Mouse (Mus musculus): ENCODE data around the gene Ahcyl1.
A peak's percentile ranks its signal among the peaks of the same experiment; 100 is the strongest.
"Not testable (repeated sequence)": the region's sequence is repeated elsewhere in the genome, so short reads cannot be mapped to it uniquely, and the experiment has no call there.

Ahcyl1 gene

GRCm38 (mm10) chr3:107655491-107655890 is 40.9 kb downstream of the Ahcyl1 start:
- no peak for DNase-seq (ENCODE audit: low spot score in 2 of 2)

- no peak for DNase-seq (ENCODE audit: low spot score in 2 of 2)
Observed at GRCm38 (mm10) chr3:107654861-107655260, 41.5 kb downstream of the Ahcyl1 start.

GRCm38 (mm10) chr3:107652968-107653367 is 43.4 kb downstream of the Ahcyl1 start:
- DNase-seq (ENCODE audit: low spot score in 2 of 2): no peak

DNA sequence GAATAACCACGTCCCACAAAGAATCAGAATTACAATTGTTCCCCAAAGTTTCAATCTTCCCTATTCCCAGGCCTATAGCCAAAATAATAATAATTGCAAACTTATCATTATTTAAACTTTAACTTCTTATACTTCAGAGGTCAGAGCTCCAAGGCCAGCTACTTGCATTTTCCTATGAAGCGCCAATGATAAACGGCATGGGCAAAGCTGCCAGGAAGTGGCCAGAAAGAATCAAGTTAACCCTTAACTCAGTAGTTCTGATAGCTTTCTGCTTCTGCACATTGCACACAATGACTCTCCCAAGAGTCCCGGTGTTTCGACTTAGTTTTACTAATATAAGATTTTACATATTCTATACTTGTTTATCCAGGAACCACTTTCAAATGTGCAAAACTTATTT is 46.1 kb downstream of the Ahcyl1 start:
- DNase-seq (ENCODE audit: low spot score in 2 of 2): not testable (repeated sequence)

DNA sequence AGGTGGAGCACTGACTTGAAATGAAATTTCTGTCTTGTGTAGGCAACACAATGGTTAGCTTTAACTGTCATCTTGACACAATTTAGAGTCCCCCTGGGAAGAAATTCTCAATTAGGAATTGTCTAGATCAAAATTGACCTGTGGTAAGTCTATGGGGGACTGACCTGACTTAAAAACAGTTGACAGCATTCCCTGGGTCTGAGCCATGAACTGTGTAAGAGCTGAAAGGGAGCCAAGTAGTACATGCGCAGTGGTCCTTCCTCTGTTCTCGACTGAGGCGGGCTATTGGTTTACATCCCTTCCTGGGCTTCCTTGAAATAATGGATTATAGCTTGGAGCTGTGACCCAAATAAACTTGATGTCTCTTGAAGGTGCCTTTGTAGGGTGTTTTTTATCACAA is 49.4 kb downstream of the Ahcyl1 start:
- DNase-seq (ENCODE audit: low spot score in 2 of 2): no peak

- DNase-seq (ENCODE audit: low spot score in 2 of 2): no peak
Observed at GRCm38 (mm10) chr3:107637606-107638172, 58.7 kb downstream of the Ahcyl1 start.

DNA sequence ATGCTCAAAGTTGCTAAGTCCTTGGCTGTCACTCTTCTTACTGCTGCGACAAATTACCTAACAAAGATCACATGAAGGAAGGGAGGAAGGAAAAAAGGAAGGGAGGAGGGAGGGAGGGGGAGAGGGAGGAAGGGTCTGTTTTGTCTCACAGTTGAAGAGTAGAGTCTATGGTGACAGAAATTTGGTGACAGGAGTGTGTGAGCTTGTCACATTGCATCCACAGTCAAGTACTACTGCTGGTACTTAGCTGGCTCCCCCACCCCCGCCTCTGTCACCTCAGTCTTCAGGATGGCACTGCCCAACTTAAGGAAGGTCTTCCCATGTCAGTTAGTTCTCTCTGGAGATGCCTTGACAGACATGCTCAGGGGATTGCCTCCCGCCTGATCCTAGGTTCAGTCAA is 60.1 kb downstream of the Ahcyl1 start:
- DNase-seq (ENCODE audit: low spot score in 2 of 2): no peak

GRCm38 (mm10) chr3:107635836-107636235 is 60.5 kb downstream of the Ahcyl1 start:
- DNase-seq (ENCODE audit: low spot score in 2 of 2): no peak

GRCm38 (mm10) chr3:107633906-107634305 is 62.5 kb downstream of the Ahcyl1 start:
- DNase-seq (ENCODE audit: low spot score in 2 of 2): no peak

- DNase-seq (ENCODE audit: low spot score in 2 of 2): no peak
Observed at GRCm38 (mm10) chr3:107632786-107633185, 63.6 kb downstream of the Ahcyl1 start.

GRCm38 (mm10) chr3:107631523-107631958 is 64.8 kb downstream of the Ahcyl1 start, which contains the start of gene Strip1:
Gene Strip1 (minus strand): TSS chr3:107631694.
- peak; percentile 85 to 96 for DNase-seq (ENCODE audit: low spot score in 2 of 2)

GRCm38 (mm10) chr3:107630682-107631522 is 65.5 kb downstream of the Ahcyl1 start, which contains the start of gene Gm10961:
Gene Gm10961 (plus strand): TSS chr3:107631322.
- DNase-seq (ENCODE audit: low spot score in 2 of 2): peak in 1 of 2 experiments; percentile 39

DNA sequence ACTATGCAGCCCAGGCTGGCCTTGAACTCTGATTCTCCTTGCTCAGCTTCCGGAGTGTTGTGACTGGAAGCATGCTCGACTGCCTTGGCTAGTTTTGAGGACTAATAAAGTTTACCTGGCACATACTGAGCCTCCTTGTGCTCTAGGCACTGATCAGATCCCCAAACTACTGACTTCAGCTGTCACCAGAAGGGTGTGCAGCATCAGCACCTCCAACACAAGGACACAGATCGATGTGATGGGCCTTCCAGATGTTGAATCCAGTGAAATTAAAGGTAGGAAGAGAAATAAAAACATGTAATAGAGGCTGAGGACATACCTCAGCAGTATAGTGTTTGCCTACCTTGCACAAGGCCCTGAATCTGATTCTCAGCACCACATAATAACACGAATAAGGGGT is 66.9 kb downstream of the Ahcyl1 start:
- DNase-seq (ENCODE audit: low spot score in 2 of 2): no peak

GRCm38 (mm10) chr3:107628551-107628950 is 67.8 kb downstream of the Ahcyl1 start:
- peak in 1 of 2 experiments; percentile 50 for DNase-seq (ENCODE audit: low spot score in 2 of 2)

DNA sequence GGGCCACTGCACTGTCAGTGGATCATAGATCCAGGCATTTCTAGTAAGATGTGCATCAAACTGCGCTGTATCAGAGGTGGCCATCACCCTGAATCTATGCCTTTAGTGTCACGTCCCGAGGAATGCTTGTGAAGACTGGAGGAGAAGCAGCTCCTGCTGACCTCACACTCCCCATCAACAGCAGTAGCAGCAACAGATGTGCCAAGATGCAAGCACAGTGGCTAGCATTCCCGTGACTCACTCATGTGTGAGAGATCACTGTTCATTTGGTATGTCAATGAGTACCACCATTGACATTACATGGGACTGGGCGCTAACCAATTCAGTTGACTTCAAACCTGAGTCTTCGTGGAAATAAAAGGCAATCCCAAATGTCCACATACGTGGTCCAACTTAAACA is 68.7 kb downstream of the Ahcyl1 start:
- DNase-seq (ENCODE audit: low spot score in 2 of 2): no peak

- DNase-seq (ENCODE audit: low spot score in 2 of 2): no peak
Observed at GRCm38 (mm10) chr3:107626751-107627150, 69.6 kb downstream of the Ahcyl1 start.

GRCm38 (mm10) chr3:107625536-107625935 is 70.8 kb downstream of the Ahcyl1 start:
- no peak for DNase-seq (ENCODE audit: low spot score in 2 of 2)

GRCm38 (mm10) chr3:107624424-107624823 is 71.9 kb downstream of the Ahcyl1 start:
- DNase-seq (ENCODE audit: low spot score in 2 of 2): no peak

DNA sequence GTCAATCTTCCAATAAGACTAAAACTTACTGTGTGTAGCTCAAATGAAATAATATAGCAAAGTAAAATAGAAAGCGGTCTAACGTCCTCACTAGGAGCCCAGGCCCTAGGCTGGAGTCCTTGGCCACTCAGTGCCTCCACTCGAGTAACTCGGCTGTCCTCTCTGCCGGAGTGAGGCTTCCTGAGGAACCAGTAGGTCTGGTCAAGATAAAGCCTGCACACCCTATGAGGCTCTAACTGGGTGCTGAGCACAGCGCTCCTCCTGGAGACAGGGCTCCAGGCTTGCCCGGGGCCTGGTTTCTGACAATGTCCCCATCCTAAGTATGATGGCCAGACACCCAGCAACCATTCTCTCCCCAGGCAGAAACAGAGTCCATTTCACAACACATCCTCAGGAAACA is 73.8 kb downstream of the Ahcyl1 start:
- DNase-seq (ENCODE audit: low spot score in 2 of 2): no peak

DNA sequence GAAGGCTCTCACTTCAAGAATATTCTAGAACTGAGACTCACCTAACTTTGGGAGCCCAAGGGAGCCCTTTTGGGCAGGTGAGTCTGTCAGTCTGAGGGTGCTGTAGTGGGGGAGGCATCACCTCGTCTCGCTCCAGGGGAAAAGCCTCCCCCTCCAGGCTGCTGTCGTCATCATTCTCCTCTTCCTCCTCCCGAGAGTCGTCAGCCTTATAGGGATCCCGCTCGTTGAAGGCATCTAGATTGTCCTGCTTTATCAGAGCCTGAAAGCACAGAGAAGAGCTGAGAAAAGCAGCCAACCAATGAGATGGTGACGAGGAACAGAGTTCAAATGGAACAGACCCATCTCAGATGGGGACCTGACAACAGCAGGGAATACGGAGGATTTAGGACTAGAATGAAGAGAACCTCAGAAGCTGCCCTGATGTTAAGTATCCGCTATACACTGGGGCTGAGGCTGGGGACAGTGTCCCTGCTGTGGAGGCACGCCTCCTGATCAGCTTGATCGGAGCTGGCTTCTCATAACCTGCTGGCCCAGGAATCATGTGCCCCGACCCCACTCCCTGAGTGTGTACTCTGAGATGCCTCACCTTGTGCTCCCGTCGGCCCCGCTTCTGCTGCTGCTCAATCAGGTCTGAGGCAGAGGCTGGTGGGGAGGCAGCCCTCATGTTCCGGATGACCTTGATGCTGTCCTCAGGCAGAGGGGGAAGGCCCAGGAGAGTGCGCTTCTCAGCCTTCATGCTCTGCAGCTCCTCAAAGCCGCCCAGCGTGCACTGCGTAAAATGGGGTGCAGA is 74.9 kb downstream of the Ahcyl1 start:
- no peak for DNase-seq (ENCODE audit: low spot score in 2 of 2)

DNA sequence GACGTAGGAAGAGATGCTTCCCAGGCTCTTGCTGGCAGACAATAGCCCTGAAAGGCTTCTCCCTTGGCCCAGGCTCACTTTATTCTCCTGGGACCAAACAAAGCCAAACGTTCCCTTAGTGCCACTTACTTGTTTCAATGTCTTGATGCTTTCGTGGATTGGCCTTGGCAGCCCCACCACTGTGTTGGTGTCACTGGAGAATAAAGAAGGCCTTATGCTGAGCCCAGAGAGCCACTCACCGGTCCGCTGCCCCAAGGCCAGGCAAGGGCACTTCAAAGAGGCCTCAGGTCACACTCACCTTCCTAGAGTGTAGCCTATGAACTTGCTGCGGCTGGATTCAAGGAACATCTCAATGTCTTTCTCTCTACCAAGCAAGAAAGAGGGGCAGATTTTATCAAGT is 76.4 kb downstream of the Ahcyl1 start:
- no peak for DNase-seq (ENCODE audit: low spot score in 2 of 2)

GRCm38 (mm10) chr3:107617800-107618199 is 78.6 kb downstream of the Ahcyl1 start:
- no peak for DNase-seq (ENCODE audit: low spot score in 2 of 2)
